Mouse (Mus musculus): ENCODE measurements around the gene Samt3.

The Samt3 gene

DNA sequence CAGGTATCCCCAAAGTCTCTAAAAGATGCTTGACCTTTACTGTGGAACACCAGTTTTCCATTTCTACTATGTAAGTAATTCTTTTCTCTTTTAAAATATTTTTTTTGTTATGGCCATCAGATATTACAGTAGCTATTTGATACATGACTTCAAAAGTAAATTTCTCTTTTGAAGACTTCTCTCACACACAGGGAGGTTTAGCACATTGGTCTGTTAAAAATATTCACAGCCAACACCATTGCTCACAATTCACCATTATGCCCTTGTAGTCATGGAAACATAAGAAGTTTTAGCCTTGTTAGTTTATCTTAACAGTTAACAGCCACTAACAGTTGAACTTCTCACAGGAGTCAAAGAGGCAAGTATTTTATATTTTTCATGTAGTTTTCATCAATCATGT, at the start of gene Samt3:
Gene Samt3 (plus strand): TSS at position 301 of the 400 bp plus-strand sequence.
- no peak for DNase-seq (ENCODE audit: low read depth, low spot score)

GRCm38 (mm10) chrX:86016591-86016990, 27.4 kb upstream of the Samt3 start:
- no peak for DNase-seq (ENCODE audit: low read depth, low spot score)

GRCm38 (mm10) chrX:86088672-86089071, 44.7 kb downstream of the Samt3 start:
- DNase-seq (ENCODE audit: low read depth, low spot score), result no peak

Measured in skeletal muscle tissue, adult 2 months (tissue).